Comparison of ENCODE assay signal across 27 mouse cellular contexts in genomic region chr1:181229046-181229445, GRCm38 (mm10). TPM values are rescaled to one million over a fixed set of nuclear protein-coding genes. Genes with fewer than 3 reads are reported as not detected.
A peak's percentile ranks its signal among the peaks of the same experiment; 100 is the strongest.
DNase-seq lines count a peak whose midpoint lies in the region; ATAC-seq lines count a peak whose summit lies in the region.
"Had no signal": no experiment of that assay in that cellular context is flagged by ENCODE, and none has a peak within 500 bp of the region (broad histone marks: within the 10 kb centered on the region; RNA-seq: fewer than 3 reads in every experiment).

No protein-coding gene starts in this region.

- H3K4me2 ChIP-seq in liver, embryonic 12.5 days: no peak overlapping the region
- H3K4me2 ChIP-seq in liver, embryonic 11.5 days: no peak overlapping the region
- H3K4me2 ChIP-seq in liver, embryonic 15.5 days: no peak overlapping the region
- H3K4me2 ChIP-seq in midbrain, embryonic 13.5 days (replicated peaks): no peak overlapping the region
- H3K4me2 ChIP-seq: heart, embryonic 11.5 days; hindbrain, embryonic 12.5 days; lung, embryonic 15.5 days; midbrain, embryonic 12.5 days had no signal

- ATAC-seq in liver, embryonic 12.5 days: no peak
- no peak for ATAC-seq in liver, embryonic 11.5 days (replicated peaks; ENCODE audit: low FRiP score)
- ATAC-seq in CD4-positive, CD25-positive, alpha-beta regulatory T cell, adult 4 months: peak; percentile 10
- no peak for ATAC-seq in liver, embryonic 15.5 days (ENCODE audit: insufficient read depth)
- no peak for ATAC-seq in midbrain, embryonic 13.5 days
- ATAC-seq: forebrain, embryonic 16.5 days; hindbrain, postnatal 0 days; intestine, embryonic 16.5 days had no signal

- 63% methylated on average over 5 of the region's 5 CpGs for WGBS in liver, embryonic 12.5 days (ENCODE audit: insufficient replicate concordance)
- WGBS in liver, embryonic 11.5 days: 71% methylated on average over 5 of the region's 5 CpGs
- 55% methylated on average over 5 of the region's 5 CpGs for WGBS in liver, embryonic 15.5 days (ENCODE audit: insufficient replicate concordance)
- 89% methylated on average over 5 of the region's 5 CpGs for WGBS in midbrain, embryonic 13.5 days

- H3K9me3 ChIP-seq in liver, embryonic 12.5 days (replicated peaks): no peaks in the 10 kb centered on the region
- no peaks in the 10 kb centered on the region for H3K9me3 ChIP-seq in liver, embryonic 11.5 days (ENCODE audit: control insufficient read depth, low read length)
- no peaks in the 10 kb centered on the region for H3K9me3 ChIP-seq in liver, embryonic 15.5 days (replicated peaks)
- H3K9me3 ChIP-seq in midbrain, embryonic 13.5 days: no peaks in the 10 kb centered on the region
- H3K9me3 ChIP-seq: G1E; hindbrain, embryonic 12.5 days; lung, embryonic 15.5 days; megakaryocyte, embryonic 14.5 days; midbrain, embryonic 12.5 days had no signal

- no peak for DNase-seq in liver, embryonic 11.5 days (ENCODE audit: low spot score)
- peak; percentile 46 for DNase-seq in 416B (ENCODE audit: low read depth)
- DNase-seq in embryo, embryonic 11 days: no peak
- no peak for DNase-seq in kidney, postnatal 14 days
- DNase-seq: adrenal gland, postnatal 10 days; cerebellum, adult 11 months; cerebellum, postnatal 10 days; gastrocnemius, postnatal 14 days; heart, postnatal 36 days; kidney, postnatal 25 days; lung, postnatal 36 days; right cerebral cortex, postnatal 14 days; thymus, postnatal 4 days had no signal

- H3K27ac ChIP-seq in liver, embryonic 12.5 days: peak overlapping the region; percentile 23; the same call in 1 of the 2 replicates
- H3K27ac ChIP-seq in liver, embryonic 11.5 days (ENCODE audit: low read depth, low read length): no peak overlapping the region
- 0 out of 2 replicates have a peak overlapping the region, but pooled peaks have one; percentile 35 for H3K27ac ChIP-seq in liver, embryonic 15.5 days (replicated peaks)
- no peak overlapping the region for H3K27ac ChIP-seq in midbrain, embryonic 13.5 days
- H3K27ac ChIP-seq: hindbrain, embryonic 12.5 days; hindbrain, postnatal 0 days; lung, embryonic 15.5 days; midbrain, embryonic 12.5 days had no signal

- H3K4me1 ChIP-seq in liver, embryonic 12.5 days: peaks cover 74% of the 10 kb centered on the region
- peaks cover 23% of the 10 kb centered on the region for H3K4me1 ChIP-seq in liver, embryonic 11.5 days (replicated peaks; ENCODE audit: control insufficient read depth, insufficient read depth, low read length)
- H3K4me1 ChIP-seq in liver, embryonic 15.5 days (replicated peaks): peaks cover 79% of the 10 kb centered on the region
- H3K4me1 ChIP-seq in midbrain, embryonic 13.5 days (replicated peaks): peaks cover 13% of the 10 kb centered on the region

- no peak overlapping the region for H3K4me3 ChIP-seq in liver, embryonic 12.5 days
- H3K4me3 ChIP-seq in liver, embryonic 11.5 days (ENCODE audit: low read depth, low read length): no peak overlapping the region
- no peak overlapping the region for H3K4me3 ChIP-seq in liver, embryonic 15.5 days (replicated peaks)
- no peak overlapping the region for H3K4me3 ChIP-seq in midbrain, embryonic 13.5 days (replicated peaks)
- H3K4me3 ChIP-seq: erythroblast, embryonic 14.5 days; hindbrain, embryonic 12.5 days; lung, embryonic 15.5 days; megakaryocyte, embryonic 14.5 days; midbrain, embryonic 12.5 days had no signal

- 0 out of 2 replicates have a peak, but pooled peaks cover 4% of the 10 kb centered on the region for H3K36me3 ChIP-seq in liver, embryonic 12.5 days
- H3K36me3 ChIP-seq in liver, embryonic 11.5 days (ENCODE audit: control insufficient read depth, insufficient read depth, low read length): no peaks in the 10 kb centered on the region
- H3K36me3 ChIP-seq in liver, embryonic 15.5 days (replicated peaks): no peaks in the 10 kb centered on the region
- H3K36me3 ChIP-seq in midbrain, embryonic 13.5 days: no peaks in the 10 kb centered on the region
- H3K36me3 ChIP-seq: hindbrain, embryonic 12.5 days; lung, embryonic 15.5 days; midbrain, embryonic 12.5 days had no signal

- H3K27me3 ChIP-seq in liver, embryonic 12.5 days (replicated peaks): no peaks in the 10 kb centered on the region
- H3K27me3 ChIP-seq in liver, embryonic 11.5 days (replicated peaks; ENCODE audit: control insufficient read depth, insufficient read depth, low read length): no peaks in the 10 kb centered on the region
- H3K27me3 ChIP-seq in liver, embryonic 15.5 days: no peaks in the 10 kb centered on the region
- 0 out of 2 replicates have a peak, but pooled peaks cover 2% of the 10 kb centered on the region for H3K27me3 ChIP-seq in midbrain, embryonic 13.5 days
- H3K27me3 ChIP-seq: hindbrain, embryonic 12.5 days; lung, embryonic 15.5 days; megakaryocyte, embryonic 14.5 days; midbrain, embryonic 12.5 days had no signal

- H3K9ac ChIP-seq in liver, embryonic 12.5 days: no peak overlapping the region
- no peak overlapping the region for H3K9ac ChIP-seq in liver, embryonic 11.5 days (ENCODE audit: low read depth, low read length)
- no peak overlapping the region for H3K9ac ChIP-seq in liver, embryonic 15.5 days
- H3K9ac ChIP-seq in midbrain, embryonic 13.5 days (replicated peaks): no peak overlapping the region
- H3K9ac ChIP-seq: hindbrain, embryonic 12.5 days; lung, embryonic 15.5 days; midbrain, embryonic 12.5 days had no signal

RNA-seq across cellular contexts. Expression of gene Wdr26, which starts 17.2 kb away (rescaled TPM):
- polyA plus RNA-seq in liver, embryonic 12.5 days (2016; fragmentation: Nextera tagmentation; extraction: Ambion mirVana): 52.5 and 56.7 TPM in 2 replicates
- 33.8 and 40.0 TPM in 2 replicates for polyA plus RNA-seq in liver, embryonic 11.5 days (2014; fragmentation: Nextera tagmentation; extraction: Ambion mirVana)
- 10 to 100 TPM; 34.7 to 40.9 TPM for polyA plus RNA-seq in CD4-positive, CD25-positive, alpha-beta regulatory T cell, adult 4 months (2017; shearing (Covaris generic))
- polyA plus RNA-seq in liver, embryonic 15.5 days (2015; fragmentation: Nextera tagmentation; extraction: Ambion mirVana): 40.8 and 45.0 TPM in 2 replicates
- polyA plus RNA-seq in midbrain, embryonic 13.5 days (2015; fragmentation: Nextera tagmentation; extraction: Ambion mirVana): 47.2 and 51.7 TPM in 2 replicates

Comparison
In these comparisons a context has a peak if more than half of its experiments do, and no peak if none do; other contexts are left out.
1. H3K27ac ChIP-seq: peak in liver, embryonic 12.5 days (single experiment) and liver, embryonic 15.5 days (single experiment); none in liver, embryonic 11.5 days (single experiment) and midbrain, embryonic 13.5 days (single experiment).